Mouse (Mus musculus) heart, embryonic 14.5 days (tissue): ENCODE measurements at regions not wholly inside any gene's neighbourhood (a gene's known extent, or its start where the extent isn't known, plus 50 kb on each side); places are given as distances from the start of the nearest gene placed in this dataset.

Source experiments
- ATAC-seq: fragments of 200-750 bp; cut with Nextera tagmentation; 2 replicates; pipeline ENCODE4 v1.8.0; 2017; ENCODE audit warnings: low read depth, moderate TSS enrichment; ENCODE audit not compliant: insufficient number of reproducible peaks, insufficient read depth, low FRiP score
- H3K27ac ChIP-seq, 2 experiments: fragments of 200-500 bp in 1 of 2; fragments of 300-500 bp in 1 of 2; sonication (generic) in 1 of 2; replicated peaks in 1 of 2; 2 replicates each; pipeline ENCODE4 v1.5.1; 2012 to 2014; ENCODE audit warnings: low read depth in 2 of 2, low read length in 2 of 2, control low read depth in 1 of 2, mild to moderate bottlenecking in 1 of 2, mixed read lengths in 1 of 2; ENCODE audit not compliant: control insufficient read depth in 1 of 2, insufficient read depth in 1 of 2
- H3K27me3 ChIP-seq: fragments of 300-500 bp; sonication (generic); 2 replicates; pipeline ENCODE4 v1.6.1; 2014; ENCODE audit warnings: mild to moderate bottlenecking, low read length, control low read depth; ENCODE audit not compliant: control insufficient read depth, insufficient read depth
- H3K36me3 ChIP-seq: fragments of 300-500 bp; sonication (generic); 2 replicates; pipeline ENCODE4 v1.6.1; 2014; ENCODE audit warnings: mild to moderate bottlenecking, control low read depth, low read length, mixed read lengths; ENCODE audit not compliant: control insufficient read depth, insufficient read depth
- H3K4me1 ChIP-seq, 2 experiments: fragments of 200-500 bp in 1 of 2; fragments of 300-500 bp in 1 of 2; sonication (generic) in 1 of 2; 2 replicates each; pipeline ENCODE4 v1.6.1; 2012 to 2014; ENCODE audit warnings: low read length in 2 of 2, control low read depth in 1 of 2, mixed read lengths in 1 of 2; ENCODE audit not compliant: control insufficient read depth in 2 of 2, insufficient read depth in 2 of 2
- H3K4me2 ChIP-seq: fragments of 300-500 bp; sonication (generic); 2 replicates; pipeline ENCODE4 v1.6.1; 2014; ENCODE audit warnings: mild to moderate bottlenecking, low read length
- H3K4me3 ChIP-seq, 2 experiments: fragments of 200-500 bp in 1 of 2; fragments of 300-500 bp in 1 of 2; sonication (generic) in 1 of 2; 2 replicates each; pipeline ENCODE4 v1.5.1; 2012 to 2014; ENCODE audit warnings: low read length in 2 of 2, mild to moderate bottlenecking in 2 of 2, control low read depth in 1 of 2, low read depth in 1 of 2, moderate library complexity in 1 of 2; ENCODE audit not compliant: control insufficient read depth in 1 of 2, insufficient read depth in 1 of 2
- H3K9ac ChIP-seq: fragments of 300-500 bp; sonication (generic); 2 replicates; pipeline ENCODE4 v1.6.1; 2014; ENCODE audit warnings: mild to moderate bottlenecking, low read length
- H3K9me3 ChIP-seq: fragments of 300-500 bp; sonication (generic); 2 replicates; pipeline ENCODE4 v1.6.1; 2016; ENCODE audit warnings: low read length, control low read depth; ENCODE audit not compliant: control insufficient read depth
- WGBS: fragments of 180-500 bp; shearing (Covaris S2); extraction: QIAGEN DNeasy Blood & Tissue Kit; methylation state at CpG from one replicate; pipeline ENCODE4 v1.1.7; 2014; 5-methylcytosine and 5-hydroxymethylcytosine counted together

GRCm38 (mm10) chr2:19065511-19065910 lies 67.4 kb downstream of the 4930426L09Rik start:
- no peak for ATAC-seq
- Histone ChIP-seq H3K4me2 (no peak overlapping the region), H3K4me3 (no peak overlapping the region), H3K27me3 (no peaks in the 10 kb centered on the region), H3K4me1 (no peaks in the 10 kb centered on the region), H3K9ac (no peak overlapping the region), H3K27ac (no peak overlapping the region), H3K9me3 (no peaks in the 10 kb centered on the region), H3K36me3 (no peaks in the 10 kb centered on the region)
- 84% methylated on average over 1 of the region's 1 CpGs for WGBS

DNA sequence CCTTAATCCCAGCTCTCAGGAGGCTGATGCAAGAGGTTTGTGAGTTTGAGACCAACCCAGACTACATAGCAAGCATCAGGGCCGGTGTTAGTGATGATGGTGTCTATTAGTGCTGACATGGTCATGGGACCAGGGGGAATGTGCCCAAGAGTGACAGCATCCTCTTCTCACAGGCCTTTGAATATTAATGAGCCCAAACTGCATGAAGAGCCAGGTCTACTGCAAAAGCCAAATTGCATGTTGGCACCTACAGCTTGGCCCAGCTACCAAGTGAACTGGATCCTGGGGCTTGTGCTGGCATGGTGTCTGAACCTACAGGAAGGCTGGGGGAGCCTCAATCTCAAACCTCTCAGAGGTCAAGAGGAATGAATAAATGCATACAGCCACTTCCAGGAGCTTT lies 70.0 kb downstream of the 4930426L09Rik start:
- no peak overlapping the region for H3K27ac ChIP-seq
- 89% methylated on average over 1 of the region's 1 CpGs for WGBS
- ATAC-seq = no peak
- H3K4me3 ChIP-seq = no peak overlapping the region
- H3K9ac ChIP-seq = no peak overlapping the region
- no peaks in the 10 kb centered on the region for H3K9me3 ChIP-seq
- no peak overlapping the region for H3K4me2 ChIP-seq
- no peaks in the 10 kb centered on the region for H3K4me1 ChIP-seq
- no peaks in the 10 kb centered on the region for H3K36me3 ChIP-seq
- no peaks in the 10 kb centered on the region for H3K27me3 ChIP-seq

GRCm38 (mm10) chr2:19083816-19084215 lies 85.7 kb downstream of the 4930426L09Rik start:
- Histone ChIP-seq H3K9me3 (no peaks in the 10 kb centered on the region), H3K4me3 (no peak overlapping the region), H3K36me3 (no peaks in the 10 kb centered on the region), H3K4me1 (no peaks in the 10 kb centered on the region), H3K4me2 (no peak overlapping the region), H3K27ac (no peak overlapping the region), H3K9ac (no peak overlapping the region), H3K27me3 (no peaks in the 10 kb centered on the region)
- no peak for ATAC-seq
- 74% methylated on average over 3 of the region's 3 CpGs for WGBS

GRCm38 (mm10) chr2:19085105-19085504 lies 87.0 kb downstream of the 4930426L09Rik start:
- WGBS = 53% methylated on average over 4 of the region's 4 CpGs

GRCm38 (mm10) chr2:19086167-19086566 lies 88.0 kb downstream of the 4930426L09Rik start:
- Histone ChIP-seq H3K4me2 (no peak overlapping the region), H3K27ac (no peak overlapping the region), H3K4me1 (no peaks in the 10 kb centered on the region), H3K9ac (no peak overlapping the region), H3K9me3 (0 out of 2 replicates have a peak, but pooled peaks cover 3% of the 10 kb centered on the region), H3K27me3 (no peaks in the 10 kb centered on the region), H3K4me3 (no peak overlapping the region), H3K36me3 (no peaks in the 10 kb centered on the region)
- 53% methylated on average over 2 of the region's 2 CpGs for WGBS
- ATAC-seq = no peak

More at GRCm38 (mm10) chr2:19085105-19085504, 87.0 kb downstream of the 4930426L09Rik start:
- Histone ChIP-seq H3K9me3 (0 out of 2 replicates have a peak, but pooled peaks cover 3% of the 10 kb centered on the region), H3K4me1 (no peaks in the 10 kb centered on the region), H3K4me3 (no peak overlapping the region), H3K36me3 (no peaks in the 10 kb centered on the region), H3K27me3 (no peaks in the 10 kb centered on the region), H3K4me2 (no peak overlapping the region), H3K9ac (no peak overlapping the region), H3K27ac (no peak overlapping the region)
- ATAC-seq = no peak

- Histone ChIP-seq H3K4me3 (no peak overlapping the region), H3K27ac (no peak overlapping the region), H3K9me3 (0 out of 2 replicates have a peak, but pooled peaks cover 3% of the 10 kb centered on the region), H3K27me3 (no peaks in the 10 kb centered on the region), H3K36me3 (no peaks in the 10 kb centered on the region), H3K4me1 (no peaks in the 10 kb centered on the region), H3K4me2 (no peak overlapping the region), H3K9ac (no peak overlapping the region)
- no peak for ATAC-seq
- WGBS = 89% methylated on average over 6 of the region's 6 CpGs
These were observed 88.5 kb downstream of the 4930426L09Rik start for GRCm38 (mm10) chr2:19086621-19087020.

GRCm38 (mm10) chr2:19099384-19099783 lies 99.7 kb upstream of the Armc3 start:
- Histone ChIP-seq H3K4me1 (no peaks in the 10 kb centered on the region; a peak in 1 of 4 replicates), H3K9me3 (no peaks in the 10 kb centered on the region), H3K27me3 (no peaks in the 10 kb centered on the region), H3K4me3 (no peak overlapping the region), H3K4me2 (no peak overlapping the region), H3K36me3 (no peaks in the 10 kb centered on the region), H3K9ac (no peak overlapping the region), H3K27ac (no peak overlapping the region)
- no peak for ATAC-seq
- 86% methylated on average over 2 of the region's 2 CpGs for WGBS

DNA sequence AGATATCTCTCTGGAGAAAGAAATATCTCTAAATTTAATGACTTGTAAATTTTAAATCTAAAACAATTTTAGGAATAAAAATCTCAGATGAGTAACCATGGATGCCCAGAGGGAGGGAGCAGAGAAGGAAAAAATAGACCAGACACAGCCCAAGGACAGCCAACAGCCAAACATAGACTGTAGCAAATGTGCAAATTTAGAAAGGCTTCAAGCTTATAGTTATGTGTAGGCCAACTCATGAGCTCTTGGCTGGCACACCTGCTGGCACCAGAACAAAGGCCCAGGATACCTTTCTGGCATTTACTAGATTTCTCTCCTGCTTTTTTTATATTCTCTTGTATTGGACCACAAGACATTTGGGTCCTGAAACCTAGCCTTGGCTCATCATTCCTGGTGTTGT lies 90.3 kb upstream of the Armc3 start:
- no peak overlapping the region for H3K4me2 ChIP-seq

More for the DNA sequence above, 90.3 kb upstream of the Armc3 start:
- H3K27ac ChIP-seq = no peak overlapping the region
- no peak overlapping the region for H3K4me3 ChIP-seq
- no peaks in the 10 kb centered on the region for H3K27me3 ChIP-seq
- no peaks in the 10 kb centered on the region for H3K9me3 ChIP-seq
- no peak for ATAC-seq
- no peak overlapping the region for H3K9ac ChIP-seq
- no peaks in the 10 kb centered on the region for H3K36me3 ChIP-seq
- H3K4me1 ChIP-seq = no peaks in the 10 kb centered on the region
